Mouse (Mus musculus): ENCODE results near the gene Hist1h4m.
"Not testable (repeated sequence)": the region's sequence is repeated elsewhere in the genome, so short reads cannot be mapped to it uniquely, and the experiment has no call there.

Gene Hist1h4m

GRCm38 (mm10) chr13:21811539-21811938, at the start of gene Hist1h4m:
Hist1h4m (plus strand) TSS chr13:21811746.
- DNase-seq = peak; percentile 26 to 51

- DNase-seq = peak; percentile 29 to 53
Observed at GRCm38 (mm10) chr13:21778814-21779766, 32.5 kb upstream of the Hist1h4m start.

- DNase-seq = peak in 1 of 2 experiments; percentile 20
Observed at GRCm38 (mm10) chr13:21779767-21780731, 31.5 kb upstream of the Hist1h4m start, which contains the start of gene Hist1h1b. Hist1h1b (minus strand) TSS chr13:21780625.

- DNase-seq = no peak
Observed at GRCm38 (mm10) chr13:21781021-21781555, 30.5 kb upstream of the Hist1h4m start.

GRCm38 (mm10) chr13:21781639-21782038, 29.9 kb upstream of the Hist1h4m start:
- DNase-seq = no peak

GRCm38 (mm10) chr13:21782361-21783254, 28.9 kb upstream of the Hist1h4m start:
- not testable (repeated sequence) for DNase-seq

- DNase-seq = peak; percentile 12 to 27
Observed at GRCm38 (mm10) chr13:21783255-21783617, 28.3 kb upstream of the Hist1h4m start, which contains the start of gene Hist1h3i. Hist1h3i (minus strand) TSS chr13:21783370.

- peak in 1 of 2 experiments; percentile 7 for DNase-seq
Observed at GRCm38 (mm10) chr13:21783734-21784161, 27.8 kb upstream of the Hist1h4m start.

- no peak for DNase-seq
Observed at GRCm38 (mm10) chr13:21784311-21784710, 27.2 kb upstream of the Hist1h4m start.

GRCm38 (mm10) chr13:21786189-21786898, 25.2 kb upstream of the Hist1h4m start:
- DNase-seq = no peak

GRCm38 (mm10) chr13:21786899-21787629, 24.5 kb upstream of the Hist1h4m start, which contains the start of the genes Hist1h2an and Hist1h2bp:
Hist1h2an (minus strand) TSS chr13:21787218.
Hist1h2bp (plus strand) TSS chr13:21787461.
- peak; percentile 77 to 88 for DNase-seq

GRCm38 (mm10) chr13:21787760-21788593, 23.6 kb upstream of the Hist1h4m start:
- DNase-seq = no peak

- DNase-seq = no peak
Observed at GRCm38 (mm10) chr13:21789925-21790324, 21.6 kb upstream of the Hist1h4m start.

GRCm38 (mm10) chr13:21790601-21791283, 20.8 kb upstream of the Hist1h4m start:
- no peak for DNase-seq

GRCm38 (mm10) chr13:21795584-21795983, 16.0 kb upstream of the Hist1h4m start:
- no peak for DNase-seq

GRCm38 (mm10) chr13:21797163-21797562, 14.4 kb upstream of the Hist1h4m start:
- not testable (repeated sequence) for DNase-seq

- not testable (repeated sequence) for DNase-seq
Observed at GRCm38 (mm10) chr13:21803058-21803457, 8.5 kb upstream of the Hist1h4m start.

GRCm38 (mm10) chr13:21810073-21810472, 1.5 kb upstream of the Hist1h4m start, which contains the start of the genes Hist1h2bq and Hist1h2ao:
Hist1h2bq (minus strand) TSS chr13:21810197.
Hist1h2ao (plus strand) TSS chr13:21810465.
- not testable (repeated sequence) for DNase-seq

Measured in lung, adult 18-20 months (tissue).